Mouse (Mus musculus): ENCODE results near the gene Cdc20b. TPM values are rescaled to one million over a fixed set of nuclear protein-coding genes. Genes with fewer than 3 reads are reported as not detected.

Cdc20b gene
- polyA plus RNA-seq, 1 experiment from 2014 or later: 0.64 TPM

- Histone ChIP-seq H3K36me3 (no peaks in the 10 kb centered on the region), H3K9ac (replicated peaks) (no peak overlapping the region), H3K9me3 (no peaks in the 10 kb centered on the region), H3K27me3 (no peaks in the 10 kb centered on the region), H3K4me3 (no peak overlapping the region), H3K4me2 (replicated peaks) (no peak overlapping the region), H3K27ac (replicated peaks) (no peak overlapping the region), H3K4me1 (no peaks in the 10 kb centered on the region)
- ATAC-seq (replicated peaks): no peak
- WGBS: 4% methylated on average over 1 of the region's 1 CpGs
Measured at GRCm38 (mm10) chr13:113082101-113082500, 47.2 kb downstream of the Cdc20b start.

GRCm38 (mm10) chr13:113084732-113085131 is 49.8 kb downstream of the Cdc20b start:
- Histone ChIP-seq H3K4me3 (no peak overlapping the region), H3K27me3 (no peaks in the 10 kb centered on the region), H3K27ac (replicated peaks) (no peak overlapping the region), H3K9me3 (no peaks in the 10 kb centered on the region), H3K36me3 (no peaks in the 10 kb centered on the region), H3K4me2 (replicated peaks) (no peak overlapping the region), H3K4me1 (no peaks in the 10 kb centered on the region), H3K9ac (replicated peaks) (no peak overlapping the region)
- no peak for ATAC-seq (replicated peaks)
- WGBS: 81% methylated on average over 5 of the region's 5 CpGs

- ATAC-seq (replicated peaks): no peak
- no peak overlapping the region for H3K27ac ChIP-seq (replicated peaks)
- no peak overlapping the region for H3K4me2 ChIP-seq (replicated peaks)
- H3K9me3 ChIP-seq: no peaks in the 10 kb centered on the region
- 86% methylated on average over 13 of the region's 13 CpGs for WGBS
- H3K4me1 ChIP-seq: no peaks in the 10 kb centered on the region
- H3K9ac ChIP-seq (replicated peaks): no peak overlapping the region
- H3K36me3 ChIP-seq: no peaks in the 10 kb centered on the region
- H3K4me3 ChIP-seq: no peak overlapping the region
- no peaks in the 10 kb centered on the region for H3K27me3 ChIP-seq
Measured at GRCm38 (mm10) chr13:113087226-113088017, 52.5 kb downstream of the Cdc20b start.

- no peaks in the 10 kb centered on the region for H3K4me1 ChIP-seq
- no peaks in the 10 kb centered on the region for H3K9me3 ChIP-seq
- no peak overlapping the region for H3K9ac ChIP-seq (replicated peaks)
- no peak for ATAC-seq (replicated peaks)
- no peak overlapping the region for H3K4me2 ChIP-seq (replicated peaks)
- H3K27me3 ChIP-seq: no peaks in the 10 kb centered on the region
- H3K4me3 ChIP-seq: no peak overlapping the region
- 90% methylated on average over 8 of the region's 8 CpGs for WGBS
- no peaks in the 10 kb centered on the region for H3K36me3 ChIP-seq
- H3K27ac ChIP-seq (replicated peaks): no peak overlapping the region
Measured at GRCm38 (mm10) chr13:113090489-113090888, 55.6 kb downstream of the Cdc20b start.

- Histone ChIP-seq H3K9me3 (no peaks in the 10 kb centered on the region), H3K9ac (replicated peaks) (no peak overlapping the region)
- WGBS: 48% methylated on average over 1 of the region's 1 CpGs
Measured at GRCm38 (mm10) chr13:113094618-113095017, 59.7 kb downstream of the Cdc20b start.

GRCm38 (mm10) chr13:113097011-113097410 is 62.1 kb downstream of the Cdc20b start:
- H3K27ac ChIP-seq (replicated peaks): no peak overlapping the region
- H3K4me3 ChIP-seq: no peak overlapping the region
- H3K36me3 ChIP-seq: no peaks in the 10 kb centered on the region
- H3K4me2 ChIP-seq (replicated peaks): no peak overlapping the region
- H3K9me3 ChIP-seq: no peaks in the 10 kb centered on the region
- H3K4me1 ChIP-seq: no peaks in the 10 kb centered on the region
- ATAC-seq (replicated peaks): no peak
- 68% methylated on average over 3 of the region's 3 CpGs for WGBS
- H3K9ac ChIP-seq (replicated peaks): no peak overlapping the region
- no peaks in the 10 kb centered on the region for H3K27me3 ChIP-seq

More at GRCm38 (mm10) chr13:113094618-113095017, 59.7 kb downstream of the Cdc20b start:
- Histone ChIP-seq H3K36me3 (no peaks in the 10 kb centered on the region), H3K27me3 (no peaks in the 10 kb centered on the region), H3K4me3 (no peak overlapping the region), H3K4me1 (no peaks in the 10 kb centered on the region), H3K27ac (replicated peaks) (no peak overlapping the region), H3K4me2 (replicated peaks) (no peak overlapping the region)
- ATAC-seq (replicated peaks): no peak

- no peak overlapping the region for H3K4me2 ChIP-seq (replicated peaks)
- H3K27ac ChIP-seq (replicated peaks): no peak overlapping the region
- WGBS: 94% methylated on average over 2 of the region's 2 CpGs
- ATAC-seq (replicated peaks): no peak
- H3K27me3 ChIP-seq: no peaks in the 10 kb centered on the region
- H3K4me3 ChIP-seq: no peak overlapping the region
- H3K9me3 ChIP-seq: no peaks in the 10 kb centered on the region
- H3K4me1 ChIP-seq: no peaks in the 10 kb centered on the region
- H3K36me3 ChIP-seq: no peaks in the 10 kb centered on the region
- no peak overlapping the region for H3K9ac ChIP-seq (replicated peaks)
Measured at GRCm38 (mm10) chr13:113098406-113098805, 63.5 kb downstream of the Cdc20b start.

- ATAC-seq (replicated peaks): no peak
- no peak within 1 kb of the TSS for H3K9ac ChIP-seq (replicated peaks)
- H3K36me3 ChIP-seq: no peaks in the 10 kb centered on the region
- no peak within 1 kb of the TSS for H3K4me2 ChIP-seq (replicated peaks)
- H3K27ac ChIP-seq (replicated peaks): no peak within 1 kb of the TSS
- H3K4me1 ChIP-seq: no peaks in the 10 kb centered on the region
- H3K9me3 ChIP-seq: no peaks in the 10 kb centered on the region
- H3K27me3 ChIP-seq: no peaks in the 10 kb centered on the region
- 93% methylated on average over 6 of the region's 6 CpGs for WGBS
- H3K4me3 ChIP-seq: no peak within 1 kb of the TSS
Measured at GRCm38 (mm10) chr13:113100879-113101278, 66.0 kb downstream of the Cdc20b start, which contains the start of gene Gzma. TSS of gene Gzma (minus strand) at chr13:113100981.

GRCm38 (mm10) chr13:113101804-113102203 is 66.9 kb downstream of the Cdc20b start:
- Histone ChIP-seq H3K4me2 (replicated peaks) (no peak overlapping the region), H3K4me3 (no peak overlapping the region), H3K9ac (replicated peaks) (no peak overlapping the region), H3K36me3 (no peaks in the 10 kb centered on the region), H3K4me1 (no peaks in the 10 kb centered on the region), H3K27ac (replicated peaks) (no peak overlapping the region), H3K27me3 (no peaks in the 10 kb centered on the region), H3K9me3 (no peaks in the 10 kb centered on the region)
- ATAC-seq (replicated peaks): no peak
- WGBS: 85% methylated on average over 10 of the region's 10 CpGs

GRCm38 (mm10) chr13:113104759-113105158 is 69.8 kb downstream of the Cdc20b start:
- Histone ChIP-seq H3K9ac (replicated peaks) (no peak overlapping the region), H3K4me2 (replicated peaks) (no peak overlapping the region), H3K4me1 (no peaks in the 10 kb centered on the region), H3K4me3 (no peak overlapping the region), H3K27me3 (no peaks in the 10 kb centered on the region), H3K36me3 (no peaks in the 10 kb centered on the region), H3K9me3 (no peaks in the 10 kb centered on the region), H3K27ac (replicated peaks) (no peak overlapping the region)
- 86% methylated on average over 10 of the region's 10 CpGs for WGBS
- ATAC-seq (replicated peaks): no peak

- no peaks in the 10 kb centered on the region for H3K9me3 ChIP-seq
- WGBS: 46% methylated on average over 4 of the region's 4 CpGs
- ATAC-seq (replicated peaks): no peak
Measured at GRCm38 (mm10) chr13:113118977-113119376, 84.1 kb downstream of the Cdc20b start.

GRCm38 (mm10) chr13:113120324-113121237 is 85.7 kb downstream of the Cdc20b start:
- Histone ChIP-seq H3K36me3 (no peaks in the 10 kb centered on the region), H3K4me1 (no peaks in the 10 kb centered on the region), H3K9me3 (no peaks in the 10 kb centered on the region), H3K27me3 (no peaks in the 10 kb centered on the region), H3K27ac (replicated peaks) (no peak overlapping the region), H3K9ac (replicated peaks) (no peak overlapping the region), H3K4me2 (replicated peaks) (no peak overlapping the region), H3K4me3 (no peak overlapping the region)
- no peak for ATAC-seq (replicated peaks)
- 92% methylated on average over 17 of the region's 17 CpGs for WGBS

More at GRCm38 (mm10) chr13:113118977-113119376, 84.1 kb downstream of the Cdc20b start:
- H3K36me3 ChIP-seq: no peaks in the 10 kb centered on the region
- no peak overlapping the region for H3K4me2 ChIP-seq (replicated peaks)
- H3K27me3 ChIP-seq: no peaks in the 10 kb centered on the region
- no peaks in the 10 kb centered on the region for H3K4me1 ChIP-seq
- H3K9ac ChIP-seq (replicated peaks): no peak overlapping the region
- no peak overlapping the region for H3K27ac ChIP-seq (replicated peaks)
- H3K4me3 ChIP-seq: no peak overlapping the region

Measured in forebrain, embryonic 15.5 days (tissue).